Mouse (Mus musculus) heart, embryonic 11.5 days (tissue): ENCODE measurements around the gene Ntn5. TPM values are rescaled to one million over a fixed set of nuclear protein-coding genes. Genes with fewer than 3 reads are reported as not detected.

Experiments used
- ATAC-seq: fragments of 200-750 bp; cut with Nextera tagmentation; replicated peaks from 2 replicates; pipeline ENCODE4 v1.8.0; 2017; ENCODE audit warnings: moderate library complexity; ENCODE audit not compliant: insufficient number of reproducible peaks, low FRiP score, low TSS enrichment
- H3K27ac ChIP-seq: fragments of 300-500 bp; sonication (generic); 2 replicates; pipeline ENCODE4 v1.5.1; 2014; ENCODE audit warnings: mild to moderate bottlenecking, low read depth, low read length
- H3K27me3 ChIP-seq: fragments of 300-500 bp; sonication (generic); 2 replicates; pipeline ENCODE4 v1.6.1; 2014; ENCODE audit warnings: mild to moderate bottlenecking, low read length, mixed read lengths; ENCODE audit not compliant: control insufficient read depth, insufficient read depth
- H3K36me3 ChIP-seq: fragments of 300-500 bp; sonication (generic); 2 replicates; pipeline ENCODE4 v1.6.1; 2014; ENCODE audit warnings: mild to moderate bottlenecking, low read length, moderate library complexity, mixed read lengths; ENCODE audit not compliant: control insufficient read depth, insufficient read depth
- H3K4me1 ChIP-seq: fragments of 300-500 bp; sonication (generic); 2 replicates; pipeline ENCODE4 v1.6.1; 2014; ENCODE audit warnings: low read length; ENCODE audit not compliant: control insufficient read depth, insufficient read depth
- H3K4me2 ChIP-seq: fragments of 300-500 bp; sonication (generic); 2 replicates; pipeline ENCODE4 v1.6.1; 2014; ENCODE audit warnings: mild to moderate bottlenecking, moderate library complexity
- H3K4me3 ChIP-seq: fragments of 300-500 bp; sonication (generic); 2 replicates; pipeline ENCODE4 v1.5.1; 2014; ENCODE audit warnings: low read depth, low read length
- H3K9ac ChIP-seq: fragments of 300-500 bp; sonication (generic); 2 replicates; pipeline ENCODE4 v1.6.1; 2014; ENCODE audit warnings: mild to moderate bottlenecking, low read depth, low read length, moderate library complexity
- H3K9me3 ChIP-seq: fragments of 300-500 bp; sonication (generic); replicated peaks from 2 replicates; pipeline ENCODE4 v1.6.1; 2016; ENCODE audit warnings: low read length; ENCODE audit not compliant: control insufficient read depth
- WGBS: fragments of 180-500 bp; shearing (Covaris S2); extraction: QIAGEN DNeasy Blood & Tissue Kit; methylation state at CpG from one replicate; pipeline ENCODE4 v1.1.7; 2014; ENCODE audit not compliant: insufficient replicate concordance; 5-methylcytosine and 5-hydroxymethylcytosine counted together
- polyA plus RNA-seq: library from polyadenylated mRNA; unstranded; fragments of >200 nt; fragmentation: Nextera tagmentation; extraction: Ambion mirVana; gene quantifications from 2 replicates; pipeline ENCODE4 v1.2.1, GENCODE M21; 2014

Gene Ntn5
- polyA plus RNA-seq, 1 experiment from 2014 or later, result not detected

DNA sequence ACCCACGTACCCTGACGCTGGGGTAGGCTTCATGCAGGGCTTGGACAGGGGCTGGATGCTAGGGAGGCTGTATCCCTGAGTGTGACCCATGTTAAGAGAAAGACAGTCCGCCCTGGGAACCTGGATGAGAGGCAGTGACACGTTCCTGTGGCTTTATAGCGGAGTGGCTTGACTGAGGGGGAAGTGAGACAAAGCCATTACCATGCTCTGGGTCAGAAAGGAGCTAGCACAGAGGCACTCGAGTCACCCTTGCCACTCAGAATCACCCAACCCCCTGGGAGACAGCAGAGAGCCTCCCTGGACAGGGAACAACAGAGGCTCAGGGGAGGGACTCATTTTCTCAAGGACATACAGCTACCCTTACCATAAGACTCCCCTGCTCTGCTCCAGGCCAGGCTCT lies 5.3 kb downstream of the Ntn5 start:
- no peak overlapping the region for H3K9ac ChIP-seq
- H3K4me1 ChIP-seq, result peaks cover 20% of the 10 kb centered on the region
- ATAC-seq, result no peak
- no peaks in the 10 kb centered on the region for H3K36me3 ChIP-seq
- H3K9me3 ChIP-seq, result no peaks in the 10 kb centered on the region
- H3K4me3 ChIP-seq, result no peak overlapping the region
- H3K27ac ChIP-seq, result no peak overlapping the region
- H3K27me3 ChIP-seq, result peaks cover 3% of the 10 kb centered on the region; the same call in 1 of the 2 replicates
- no peak overlapping the region for H3K4me2 ChIP-seq
- WGBS, result 56% methylated on average over 6 of the region's 6 CpGs

DNA sequence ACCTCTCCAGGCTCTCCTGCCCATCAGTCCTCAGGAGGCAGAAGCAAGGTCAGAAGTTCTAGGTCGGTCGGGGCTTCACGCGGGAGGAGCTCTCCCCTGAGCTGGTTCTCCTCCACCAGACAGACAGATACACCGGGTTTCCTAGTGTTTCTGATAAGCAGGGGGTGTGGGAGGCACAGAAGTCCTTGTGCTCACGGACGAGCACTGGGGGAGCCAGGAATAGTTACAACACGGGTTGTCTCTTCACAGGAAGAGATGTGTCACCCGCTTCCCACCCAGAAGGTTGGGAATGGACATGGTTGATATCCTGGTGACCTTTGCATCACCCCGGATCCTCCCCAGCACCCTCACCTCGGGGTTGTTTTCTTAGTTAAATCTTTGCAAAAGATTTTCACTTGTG lies 6.0 kb downstream of the Ntn5 start:
- H3K27ac ChIP-seq, result peak overlapping the region; percentile 37
- H3K4me3 ChIP-seq, result no peak overlapping the region
- no peak for ATAC-seq
- H3K4me2 ChIP-seq, result peak overlapping the region; percentile 17; the same call in 1 of the 2 replicates
- H3K27me3 ChIP-seq, result no peaks in the 10 kb centered on the region
- H3K9ac ChIP-seq, result no peak overlapping the region
- 24% methylated on average over 11 of the region's 11 CpGs for WGBS
- no peaks in the 10 kb centered on the region for H3K9me3 ChIP-seq
- H3K36me3 ChIP-seq, result no peaks in the 10 kb centered on the region
- peaks cover 20% of the 10 kb centered on the region for H3K4me1 ChIP-seq

DNA sequence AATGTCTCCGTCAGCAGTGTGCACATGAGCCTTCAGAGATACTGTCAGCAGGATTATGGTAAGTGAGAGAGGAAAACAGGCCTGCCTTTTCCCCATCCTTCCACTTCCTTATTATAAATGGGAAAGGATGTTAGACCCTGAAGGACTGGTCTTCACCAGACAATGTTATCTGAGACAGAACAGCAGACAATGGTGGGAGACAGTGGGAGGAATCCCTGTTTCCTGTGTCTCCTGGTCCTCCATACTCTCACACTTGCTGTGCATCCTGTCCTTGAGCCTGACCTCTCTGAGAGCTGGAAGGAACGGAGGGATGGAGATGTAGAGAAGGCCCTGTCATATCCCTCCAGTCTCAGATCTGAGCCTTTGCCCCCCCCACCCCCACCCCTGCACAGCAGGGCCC lies 8.5 kb downstream of the Ntn5 start:
- Histone ChIP-seq H3K27ac (no peak overlapping the region), H3K27me3 (no peaks in the 10 kb centered on the region), H3K9ac (no peak overlapping the region), H3K4me1 (peaks cover 15% of the 10 kb centered on the region), H3K9me3 (no peaks in the 10 kb centered on the region), H3K4me2 (no peak overlapping the region), H3K36me3 (no peaks in the 10 kb centered on the region), H3K4me3 (no peak overlapping the region)
- ATAC-seq, result no peak
- 49% methylated on average over 2 of the region's 2 CpGs for WGBS

DNA sequence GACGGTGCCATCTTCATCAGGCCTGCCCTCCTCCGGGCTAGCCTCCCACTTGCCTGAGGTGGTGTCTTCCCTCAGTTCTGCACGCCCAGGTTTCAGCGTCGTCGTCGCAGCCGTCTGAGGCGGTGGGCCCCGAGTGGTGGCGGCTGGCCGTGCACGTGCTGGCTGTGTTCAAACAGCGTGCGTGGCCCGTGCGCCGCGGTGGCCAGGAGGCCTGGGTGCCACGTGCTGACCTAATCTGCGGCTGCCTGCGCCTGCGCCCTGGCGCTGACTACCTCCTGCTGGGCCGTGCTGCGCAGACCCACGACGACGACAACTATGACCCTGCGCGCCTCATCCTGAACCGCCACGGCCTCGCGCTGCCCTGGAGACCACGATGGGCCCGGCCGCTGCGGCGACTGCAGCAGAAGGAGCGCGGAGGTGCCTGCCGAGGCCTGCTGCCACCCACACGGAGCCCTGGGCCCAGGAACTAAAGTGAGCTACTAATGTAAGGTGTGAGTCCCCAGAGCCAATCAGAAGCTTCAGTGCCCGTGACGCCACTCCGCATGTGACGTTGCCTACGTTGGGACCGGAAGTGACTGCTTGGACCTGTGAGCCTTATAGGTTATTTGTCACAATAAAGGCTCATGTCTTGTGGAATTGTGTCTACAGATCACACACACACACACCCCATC lies 10.2 kb downstream of the Ntn5 start, which contains the start of gene Sec1:
Gene Sec1 (minus strand): TSS at position 482 of the 671 bp plus-strand sequence.
- Histone ChIP-seq H3K4me2 (no peak within 1 kb of the TSS), H3K4me3 (no peak within 1 kb of the TSS), H3K4me1 (peaks cover 15% of the 10 kb centered on the region), H3K36me3 (no peaks in the 10 kb centered on the region), H3K27me3 (peaks cover 13% of the 10 kb centered on the region), H3K27ac (no peak within 1 kb of the TSS), H3K9ac (no peak within 1 kb of the TSS), H3K9me3 (no peaks in the 10 kb centered on the region)
- no peak for ATAC-seq
- 85% methylated on average over 50 of the region's 50 CpGs for WGBS

DNA sequence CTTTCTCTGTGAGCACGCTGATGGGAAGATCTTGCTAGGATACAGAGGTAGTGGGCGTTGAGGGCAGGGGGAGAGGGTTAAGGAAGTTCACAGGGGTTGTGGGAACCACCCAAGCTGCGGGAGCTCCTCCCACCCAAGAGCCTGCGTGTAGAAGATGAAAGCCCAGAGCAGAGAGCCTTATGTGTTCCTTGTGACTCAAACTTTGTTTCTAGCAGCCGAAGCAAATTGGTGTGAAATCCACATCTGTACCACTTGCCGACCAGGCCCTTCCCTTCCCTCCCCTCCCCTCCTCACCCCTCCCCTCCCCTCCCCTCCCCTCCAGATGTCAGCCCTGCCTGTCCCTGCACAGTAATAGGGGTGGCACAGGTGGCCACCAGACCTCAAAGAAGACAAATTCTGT lies 11.3 kb downstream of the Ntn5 start:
- Histone ChIP-seq H3K9ac (no peak overlapping the region), H3K9me3 (no peaks in the 10 kb centered on the region), H3K27ac (no peak overlapping the region), H3K4me2 (no peak overlapping the region), H3K4me1 (peaks cover 10% of the 10 kb centered on the region), H3K36me3 (no peaks in the 10 kb centered on the region), H3K27me3 (peaks cover 23% of the 10 kb centered on the region), H3K4me3 (no peak overlapping the region)
- ATAC-seq, result no peak
- 33% methylated on average over 6 of the region's 6 CpGs for WGBS

DNA sequence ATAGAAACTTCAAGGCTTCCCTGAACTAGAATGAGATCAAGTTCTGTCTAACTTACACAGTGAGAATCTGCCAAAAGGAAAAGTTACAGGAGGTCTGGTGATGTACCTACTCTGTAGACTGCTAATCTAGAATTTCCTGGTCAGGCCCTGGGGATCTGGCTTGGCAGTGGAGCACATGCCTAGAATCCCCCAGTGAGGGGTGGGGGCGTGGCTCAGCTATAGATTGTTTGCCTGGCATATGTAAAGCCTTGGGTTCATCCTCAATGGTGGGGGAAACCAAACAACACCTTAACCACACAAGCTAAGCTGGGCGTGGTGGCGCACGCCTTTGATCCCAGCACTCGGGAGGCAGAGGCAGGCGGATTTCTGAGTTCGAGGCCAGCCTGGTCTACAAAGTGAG lies 14.1 kb downstream of the Ntn5 start:
- H3K9ac ChIP-seq, result no peak overlapping the region
- 73% methylated on average over 7 of the region's 7 CpGs for WGBS
- no peak overlapping the region for H3K4me3 ChIP-seq
- H3K4me2 ChIP-seq, result no peak overlapping the region
- no peaks in the 10 kb centered on the region for H3K9me3 ChIP-seq
- no peak overlapping the region for H3K27ac ChIP-seq
- peaks cover 9% of the 10 kb centered on the region for H3K4me1 ChIP-seq
- H3K36me3 ChIP-seq, result no peaks in the 10 kb centered on the region
- no peak for ATAC-seq
- peaks cover 29% of the 10 kb centered on the region for H3K27me3 ChIP-seq

DNA sequence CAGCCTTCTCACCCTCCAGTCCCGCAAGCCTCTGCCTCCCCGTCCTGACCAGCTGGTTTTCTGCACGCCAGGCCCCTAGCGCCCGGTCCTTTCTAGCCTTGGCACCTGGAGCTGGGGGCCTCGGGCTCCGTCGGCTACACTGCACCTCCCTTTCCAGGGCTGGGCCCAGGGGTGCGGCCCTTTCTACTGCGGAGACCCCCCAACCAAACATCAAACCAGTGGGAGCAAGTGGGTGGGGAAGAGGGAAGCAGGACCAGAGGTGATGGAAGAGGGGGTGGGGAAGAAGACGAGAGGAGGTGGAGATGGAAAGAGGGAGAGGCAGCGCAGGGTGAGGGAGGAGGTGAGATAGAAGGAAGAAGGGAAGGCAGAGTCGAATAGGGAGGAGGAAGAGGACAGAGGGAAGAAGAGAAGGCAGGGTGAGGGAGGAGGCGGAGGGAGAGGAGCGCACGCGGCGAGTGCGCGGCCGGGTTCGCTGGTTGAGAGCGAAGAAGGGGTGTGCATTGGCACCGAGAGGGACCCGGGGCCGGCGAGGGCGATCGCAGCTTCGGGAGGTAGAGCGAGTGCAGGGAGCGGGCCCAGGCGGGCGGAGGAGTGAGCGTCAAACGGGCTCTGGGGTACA lies 15.8 kb downstream of the Ntn5 start, which contains the start of gene Car11:
Gene Car11 (plus strand): TSS at position 321 of the 619 bp plus-strand sequence.
- H3K9ac ChIP-seq, result peak within 1 kb of the TSS; percentile 54
- ATAC-seq, result no peak
- peak within 1 kb of the TSS; percentile 84 for H3K4me2 ChIP-seq
- peaks cover 29% of the 10 kb centered on the region for H3K27me3 ChIP-seq
- peaks cover 18% of the 10 kb centered on the region for H3K4me1 ChIP-seq
- H3K27ac ChIP-seq, result no peak within 1 kb of the TSS
- no peaks in the 10 kb centered on the region for H3K9me3 ChIP-seq
- 2% methylated on average over 36 of the region's 36 CpGs for WGBS
- H3K36me3 ChIP-seq, result no peaks in the 10 kb centered on the region
- peak within 1 kb of the TSS; percentile 46 for H3K4me3 ChIP-seq

DNA sequence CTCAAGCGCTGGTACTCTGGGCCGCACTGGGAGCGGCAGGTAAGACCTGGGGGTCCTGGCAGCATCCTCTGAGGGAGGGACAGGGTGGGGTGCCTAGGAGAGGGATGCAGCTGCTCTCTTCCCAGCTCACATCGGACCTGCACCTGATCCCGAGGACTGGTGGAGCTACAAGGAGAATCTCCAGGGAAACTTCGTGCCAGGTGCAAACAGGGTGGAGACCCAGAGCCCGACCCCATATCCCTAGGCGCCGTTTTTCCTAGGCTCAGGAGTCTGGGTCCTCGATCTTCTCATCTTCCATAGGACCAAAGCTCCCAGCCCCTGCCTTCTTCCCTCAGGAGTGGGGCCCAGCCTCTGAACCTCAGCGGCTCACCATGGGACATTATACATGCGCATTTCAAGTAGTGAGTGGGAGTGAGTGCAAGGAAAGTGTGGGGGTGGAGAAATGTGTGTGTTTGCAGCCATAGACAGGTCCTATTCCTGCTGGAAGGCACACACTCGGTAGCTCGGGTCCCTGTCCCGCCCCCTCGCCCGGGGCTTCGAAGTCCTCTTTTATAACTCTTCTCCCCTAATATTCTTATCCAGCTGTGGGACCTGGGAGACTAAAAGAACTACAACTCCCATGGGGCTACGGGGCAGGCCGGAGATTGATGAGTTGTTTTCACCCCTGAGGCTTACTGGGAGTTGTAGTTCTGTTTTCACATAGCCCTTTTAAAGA lies 16.6 kb downstream of the Ntn5 start:
- H3K4me1 ChIP-seq, result peaks cover 18% of the 10 kb centered on the region
- WGBS, result under 1% methylated on average over 20 of the region's 20 CpGs

More for the DNA sequence above, 16.6 kb downstream of the Ntn5 start:
- Histone ChIP-seq H3K36me3 (no peaks in the 10 kb centered on the region), H3K9ac (peak overlapping the region; percentile 54), H3K4me3 (peak overlapping the region; percentile 46), H3K9me3 (no peaks in the 10 kb centered on the region), H3K27me3 (peaks cover 29% of the 10 kb centered on the region), H3K27ac (no peak overlapping the region), H3K4me2 (peak overlapping the region; percentile 84)
- no peak for ATAC-seq
